In genomic region chr3:152346633-152347141, GRCm38 (mm10) we compare ENCODE assay signal across 8 mouse cellular contexts. TPM values are rescaled to one million over a fixed set of nuclear protein-coding genes. Genes with fewer than 3 reads are reported as not detected.
A peak's percentile ranks its signal among the peaks of the same experiment; 100 is the strongest.
DNase-seq lines count a peak whose midpoint lies in the region; ATAC-seq and TF ChIP-seq lines count a peak whose summit lies in the region.

No protein-coding gene starts in this region.

- peaks cover 21% of the 10 kb centered on the region for H3K4me1 ChIP-seq in liver, adult 2 months (ENCODE audit: control insufficient read depth, insufficient read depth, low read length)
- peaks cover 9% of the 10 kb centered on the region for H3K4me1 ChIP-seq in embryonic facial prominence, embryonic 14.5 days (ENCODE audit: control insufficient read depth, insufficient read depth, low read length)
- H3K4me1 ChIP-seq in heart, embryonic 15.5 days (replicated peaks) = peaks cover 23% of the 10 kb centered on the region
- peaks cover 10% of the 10 kb centered on the region for H3K4me1 ChIP-seq in stomach, embryonic 14.5 days (ENCODE audit: control insufficient read depth, insufficient read depth, low read length)

- peak overlapping the region; percentile 52 for H3K27ac ChIP-seq in liver, adult 2 months (replicated peaks; ENCODE audit: insufficient read depth, low read depth, low read length)
- peak overlapping the region; percentile 80 for H3K27ac ChIP-seq in embryonic facial prominence, embryonic 14.5 days (replicated peaks; ENCODE audit: low read depth, low read length)
- H3K27ac ChIP-seq in heart, embryonic 15.5 days = peak overlapping the region; percentile 69
- peak overlapping the region; percentile 48; the same call in 1 of the 2 replicates for H3K27ac ChIP-seq in stomach, embryonic 14.5 days (ENCODE audit: low read length)

- H3K4me2 ChIP-seq in embryonic facial prominence, embryonic 14.5 days (ENCODE audit: low read depth, low read length) = peak overlapping the region; percentile 54
- peak overlapping the region; percentile 63 for H3K4me2 ChIP-seq in heart, embryonic 15.5 days
- peak overlapping the region; percentile 46 for H3K4me2 ChIP-seq in stomach, embryonic 14.5 days (replicated peaks; ENCODE audit: low read depth, low read length)

- under 1% methylated on average over 53 of the region's 54 CpGs for WGBS in liver, adult 2 months
- WGBS in embryonic facial prominence, embryonic 14.5 days = under 1% methylated on average over 21 of the region's 54 CpGs
- under 1% methylated on average over 42 of the region's 54 CpGs for WGBS in heart, embryonic 15.5 days
- WGBS in stomach, embryonic 14.5 days = under 1% methylated on average over 38 of the region's 54 CpGs

- peaks cover 28% of the 10 kb centered on the region for H3K79me2 ChIP-seq in liver, adult 2 months (ENCODE audit: control insufficient read depth, insufficient read depth, low read length)

- TF ChIP-seq POLR2A in liver, adult 2 months (IDR thresholded peaks at IDR 0.05; ENCODE audit: extremely low read depth, insufficient read depth, low read length) = no peak

- TF ChIP-seq CTCF in liver, adult 2 months (IDR thresholded peaks at IDR 0.05; ENCODE audit: low read depth, low read length) = no peak

- H3K27me3 ChIP-seq in liver, adult 2 months (ENCODE audit: control insufficient read depth, insufficient read depth, low read length) = no peaks in the 10 kb centered on the region
- H3K27me3 ChIP-seq in embryonic facial prominence, embryonic 14.5 days (replicated peaks; ENCODE audit: control insufficient read depth, insufficient read depth, low read length) = no peaks in the 10 kb centered on the region
- no peaks in the 10 kb centered on the region for H3K27me3 ChIP-seq in heart, embryonic 15.5 days
- no peaks in the 10 kb centered on the region for H3K27me3 ChIP-seq in stomach, embryonic 14.5 days (ENCODE audit: control insufficient read depth, insufficient read depth, low read length)

- H3K36me3 ChIP-seq in liver, adult 2 months (ENCODE audit: control insufficient read depth, insufficient read depth, low read length) = peaks cover 2% of the 10 kb centered on the region; the same call in 1 of the 2 replicates
- no peaks in the 10 kb centered on the region for H3K36me3 ChIP-seq in embryonic facial prominence, embryonic 14.5 days (ENCODE audit: control insufficient read depth, insufficient read depth, low read length)
- no peaks in the 10 kb centered on the region for H3K36me3 ChIP-seq in heart, embryonic 15.5 days
- no peaks in the 10 kb centered on the region for H3K36me3 ChIP-seq in stomach, embryonic 14.5 days (ENCODE audit: control insufficient read depth, insufficient read depth, low read length)

- peak; percentile 71 for DNase-seq in liver, adult 2 months (ENCODE audit: extremely low read depth, low read depth, low spot score)
- no peak for DNase-seq in liver
- peak; percentile 40 for DNase-seq in embryonic facial prominence, embryonic 14.5 days (ENCODE audit: low spot score)
- peak; percentile 55 for DNase-seq in kidney, postnatal 14 days
- peak; percentile 17 for DNase-seq in lung, postnatal 25 days (ENCODE audit: low spot score)

- H3K4me3 ChIP-seq in liver, adult 2 months (ENCODE audit: insufficient read depth, low read depth, low read length) = peak overlapping the region; percentile 70
- H3K4me3 ChIP-seq in embryonic facial prominence, embryonic 14.5 days (ENCODE audit: low read depth, low read length) = peak overlapping the region; percentile 74
- H3K4me3 ChIP-seq in heart, embryonic 15.5 days = peak overlapping the region; percentile 65
- H3K4me3 ChIP-seq in stomach, embryonic 14.5 days (ENCODE audit: low read depth, low read length) = peak overlapping the region; percentile 68

- no peaks in the 10 kb centered on the region for H3K9me3 ChIP-seq in embryonic facial prominence, embryonic 14.5 days (ENCODE audit: control insufficient read depth, low read length)
- no peaks in the 10 kb centered on the region for H3K9me3 ChIP-seq in heart, embryonic 15.5 days (replicated peaks)
- H3K9me3 ChIP-seq in stomach, embryonic 14.5 days (ENCODE audit: control insufficient read depth, low read depth, low read length) = no peaks in the 10 kb centered on the region

- peak; percentile 13 for ATAC-seq in activated CD4-positive, CD25-positive, alpha-beta regulatory T cell, adult 4 months
- peak; percentile 71; the same call in 1 of the 2 replicates for ATAC-seq in embryonic facial prominence, embryonic 14.5 days (ENCODE audit: low read depth)
- ATAC-seq in heart, embryonic 15.5 days (replicated peaks; ENCODE audit: insufficient number of reproducible peaks, insufficient read depth, low FRiP score, low read depth) = peak; percentile 68
- peak; percentile 70 for ATAC-seq in stomach, embryonic 14.5 days (ENCODE audit: insufficient number of reproducible peaks, insufficient read depth, low FRiP score, low read depth)

- H3K9ac ChIP-seq in liver, adult 2 months (ENCODE audit: low read depth, low read length) = peak overlapping the region; percentile 96
- peak overlapping the region; percentile 82 for H3K9ac ChIP-seq in embryonic facial prominence, embryonic 14.5 days (ENCODE audit: low read depth, low read length)
- H3K9ac ChIP-seq in heart, embryonic 15.5 days = peak overlapping the region; percentile 81
- peak overlapping the region; percentile 87 for H3K9ac ChIP-seq in stomach, embryonic 14.5 days (replicated peaks; ENCODE audit: low read depth, low read length)

RNA-seq across cellular contexts. Expression of gene Usp33, which starts 0.4 kb away (rescaled TPM):
- total RNA-seq in liver, adult 2 months (2014; rRNA removed) = 41.5 and 46.9 TPM in 2 replicates
- polyA plus RNA-seq in liver, adult 2 months (2012; rRNA removed) = 9.5 and 9.9 TPM in 2 replicates
- 10 to 100 TPM; 29.7 to 33.0 TPM for polyA plus RNA-seq in activated CD4-positive, CD25-positive, alpha-beta regulatory T cell, adult 4 months (2017; shearing (Covaris generic))
- polyA plus RNA-seq in embryonic facial prominence, embryonic 14.5 days (2014; fragmentation: Nextera tagmentation; extraction: Ambion mirVana) = 46.2 and 46.8 TPM in 2 replicates
- 25.0 and 29.2 TPM in 2 replicates for polyA plus RNA-seq in heart, embryonic 15.5 days (2015; fragmentation: Nextera tagmentation; extraction: Ambion mirVana)
- polyA plus RNA-seq in stomach, embryonic 14.5 days (2014; fragmentation: Nextera tagmentation; extraction: Ambion mirVana) = 45.9 and 49.6 TPM in 2 replicates

RNA-seq across cellular contexts. Expression of gene Miga1, which starts 6.5 kb away (rescaled TPM):
- total RNA-seq in liver, adult 2 months (2014; rRNA removed) = 2.2 and 2.6 TPM in 2 replicates
- polyA plus RNA-seq in liver, adult 2 months (2012; rRNA removed) = 0.39 and 0.94 TPM in 2 replicates
- polyA plus RNA-seq in activated CD4-positive, CD25-positive, alpha-beta regulatory T cell, adult 4 months (2017; shearing (Covaris generic)) = 1 to 10 TPM; 4.6 to 4.7 TPM
- polyA plus RNA-seq in embryonic facial prominence, embryonic 14.5 days (2014; fragmentation: Nextera tagmentation; extraction: Ambion mirVana) = 17.3 and 18.5 TPM in 2 replicates
- 12.8 and 13.4 TPM in 2 replicates for polyA plus RNA-seq in heart, embryonic 15.5 days (2015; fragmentation: Nextera tagmentation; extraction: Ambion mirVana)
- 20.3 and 21.0 TPM in 2 replicates for polyA plus RNA-seq in stomach, embryonic 14.5 days (2014; fragmentation: Nextera tagmentation; extraction: Ambion mirVana)

RNA-seq across cellular contexts. Expression of gene Zzz3, which starts 48.6 kb away (rescaled TPM):
- 17.6 and 21.1 TPM in 2 replicates for total RNA-seq in liver, adult 2 months (2014; rRNA removed)
- 5.7 and 10.2 TPM in 2 replicates for polyA plus RNA-seq in liver, adult 2 months (2012; rRNA removed)
- 10 to 100 TPM; 22.2 to 29.7 TPM for polyA plus RNA-seq in activated CD4-positive, CD25-positive, alpha-beta regulatory T cell, adult 4 months (2017; shearing (Covaris generic))
- polyA plus RNA-seq in embryonic facial prominence, embryonic 14.5 days (2014; fragmentation: Nextera tagmentation; extraction: Ambion mirVana) = 48.3 and 55.7 TPM in 2 replicates
- polyA plus RNA-seq in heart, embryonic 15.5 days (2015; fragmentation: Nextera tagmentation; extraction: Ambion mirVana) = 22.7 and 27.0 TPM in 2 replicates
- 53.7 and 63.3 TPM in 2 replicates for polyA plus RNA-seq in stomach, embryonic 14.5 days (2014; fragmentation: Nextera tagmentation; extraction: Ambion mirVana)

Comparison
In these comparisons a context has a peak if more than half of its experiments do, and no peak if none do; other contexts are left out.
1. ATAC-seq: peak in every context shown above with its lines; median percentile 71 in embryonic facial prominence, embryonic 14.5 days; 70 in stomach, embryonic 14.5 days; 68 in heart, embryonic 15.5 days; 13 in activated CD4-positive, CD25-positive, alpha-beta regulatory T cell, adult 4 months.